Mouse (Mus musculus) olfactory bulb, adult 2 months (tissue): Measurements from ENCODE around the gene Prickle1. TPM values are rescaled to one million over a fixed set of nuclear protein-coding genes. Genes with fewer than 3 reads are reported as not detected.

Experiments used
- H3K27ac ChIP-seq: fragments of 200-500 bp; 2 replicates; pipeline ENCODE4 v1.5.1; 2012; ENCODE audit warnings: low read depth, low read length; ENCODE audit not compliant: insufficient read depth
- H3K4me1 ChIP-seq: fragments of 200-500 bp; 2 replicates; pipeline ENCODE4 v1.6.1; 2012; ENCODE audit warnings: low read length; ENCODE audit not compliant: control insufficient read depth, insufficient read depth
- H3K4me3 ChIP-seq: fragments of 200-500 bp; 2 replicates; pipeline ENCODE4 v1.5.1; 2012; ENCODE audit warnings: mild to moderate bottlenecking, low read depth, low read length, moderate library complexity; ENCODE audit not compliant: insufficient read depth
- CTCF ChIP-seq: fragments of 200-500 bp; IDR thresholded peaks from 2 replicates; pipeline ENCODE4 v1.5.1; 2012; ENCODE audit warnings: low read depth, mild to moderate bottlenecking, low read length, moderate library complexity; ENCODE audit not compliant: insufficient read depth
- POLR2A ChIP-seq: fragments of 200-500 bp; IDR thresholded peaks from 2 replicates; pipeline ENCODE4 v1.6.1; 2012; ENCODE audit warnings: mild to moderate bottlenecking, low read depth, low read length, moderate library complexity; ENCODE audit not compliant: insufficient read depth
- WGBS: fragments of 180-500 bp; shearing (Covaris S2); methylation state at CpG from one replicate; pipeline ENCODE4 v1.1.7; 2018; 5-methylcytosine and 5-hydroxymethylcytosine counted together
- polyA plus RNA-seq: library from polyadenylated mRNA; stranded (reverse); fragments of >200 nt; gene quantifications from 2 replicates; pipeline ENCODE4 v1.2.4, GENCODE M21; 2012; ENCODE audit warnings: low replicate concordance; ENCODE audit not compliant: missing spikeins, insufficient read depth, insufficient read length

Prickle1 gene
- polyA plus RNA-seq, 1 experiment = not detected

DNA sequence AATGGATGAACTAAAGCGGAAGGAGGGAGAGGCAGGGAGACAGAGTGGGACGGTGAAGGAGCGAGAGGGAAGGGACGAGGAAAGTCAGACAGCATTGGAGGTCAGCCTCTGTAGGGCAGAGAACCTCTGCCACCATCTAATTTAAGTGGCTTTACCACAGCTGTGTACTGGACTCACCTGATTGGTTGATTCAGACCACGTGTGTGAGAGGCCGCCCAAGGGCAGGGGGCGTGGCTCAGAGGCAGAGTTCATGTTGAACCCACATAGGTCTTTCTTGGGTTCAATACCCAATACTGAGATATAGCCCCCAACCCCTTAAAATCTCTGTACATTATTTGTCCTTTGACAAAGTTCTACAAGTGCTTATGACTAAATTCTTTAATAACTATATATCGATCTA lies 8.0 kb downstream of the Prickle1 start:
- peaks cover 17% of the 10 kb centered on the region for H3K4me1 ChIP-seq
- WGBS = 83% methylated on average over 8 of the region's 8 CpGs
- no peak for TF ChIP-seq POLR2A
- no peak for TF ChIP-seq CTCF
- no peak overlapping the region for H3K4me3 ChIP-seq
- no peak overlapping the region for H3K27ac ChIP-seq

DNA sequence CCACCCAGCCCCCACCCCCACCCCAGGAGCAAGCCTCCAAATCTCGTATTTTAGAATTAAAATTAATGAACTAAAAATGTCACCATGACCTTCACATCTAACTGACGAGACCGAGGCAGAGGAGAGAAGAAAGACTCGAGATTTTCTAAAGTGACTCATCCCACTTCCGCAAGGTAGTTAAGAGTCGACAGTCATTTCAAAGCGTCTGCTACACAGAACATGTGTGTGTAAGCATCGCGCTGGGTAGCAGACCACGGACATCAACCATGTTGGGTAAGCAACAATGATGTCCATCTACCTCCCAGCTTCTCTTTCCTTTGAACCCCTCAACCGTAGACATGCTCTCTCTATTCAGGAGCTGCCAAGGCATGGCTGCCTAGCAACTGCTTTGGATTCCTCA lies 12.6 kb downstream of the Prickle1 start:
- TF ChIP-seq CTCF (no peak), POLR2A (no peak)
- Histone ChIP-seq H3K27ac (no peak overlapping the region), H3K4me1 (peaks cover 12% of the 10 kb centered on the region), H3K4me3 (no peak overlapping the region)
- 67% methylated on average over 11 of the region's 11 CpGs for WGBS

DNA sequence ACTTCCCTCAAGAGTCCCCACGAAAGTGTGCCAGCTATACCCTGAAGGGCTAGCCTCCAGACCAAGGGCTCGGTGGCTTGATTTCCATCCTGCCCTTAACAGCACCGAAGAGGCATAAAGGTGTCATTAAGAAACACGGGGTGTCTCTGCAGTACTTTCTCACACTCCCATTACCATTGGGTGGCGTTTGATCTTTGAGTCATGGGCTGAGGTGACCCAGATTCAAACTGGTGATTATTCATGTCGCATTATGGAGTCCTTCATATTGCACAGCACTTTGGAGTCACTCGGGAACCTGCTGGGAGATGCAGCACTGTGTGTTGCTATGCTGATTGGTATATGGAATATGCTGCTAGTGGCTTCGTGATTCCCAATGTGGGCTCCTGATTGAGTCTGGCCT lies 14.0 kb downstream of the Prickle1 start:
- Histone ChIP-seq H3K4me3 (no peak overlapping the region), H3K27ac (no peak overlapping the region), H3K4me1 (peaks cover 10% of the 10 kb centered on the region)
- WGBS = 62% methylated on average over 8 of the region's 8 CpGs
- TF ChIP-seq CTCF (no peak), POLR2A (no peak)

GRCm38 (mm10) chr15:93579899-93580298 lies 15.8 kb downstream of the Prickle1 start:
- 42% methylated on average over 9 of the region's 9 CpGs for WGBS
- Histone ChIP-seq H3K4me3 (no peak overlapping the region), H3K4me1 (peaks cover 14% of the 10 kb centered on the region), H3K27ac (no peak overlapping the region)
- no peak for TF ChIP-seq CTCF
- TF ChIP-seq POLR2A = no peak

DNA sequence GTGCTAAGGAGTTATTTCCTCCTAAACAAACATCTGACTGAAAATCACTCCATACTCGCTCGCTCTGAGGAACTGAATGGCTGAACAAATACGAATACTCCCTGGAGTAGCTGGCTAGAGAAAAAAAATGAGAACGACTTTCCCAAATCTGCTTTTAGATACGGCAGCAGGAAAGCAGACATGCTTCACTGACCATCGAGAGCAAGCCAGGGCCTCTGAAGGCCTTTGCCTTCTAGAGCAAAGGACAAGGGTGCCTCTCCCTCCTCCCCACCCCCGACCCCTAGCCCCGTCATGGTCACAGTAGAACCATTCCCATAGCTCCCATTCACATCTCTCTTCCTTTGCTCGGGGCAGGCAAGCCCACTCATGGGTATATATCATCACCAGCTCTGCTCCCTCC lies 16.6 kb downstream of the Prickle1 start:
- Histone ChIP-seq H3K27ac (no peak overlapping the region), H3K4me1 (peaks cover 14% of the 10 kb centered on the region), H3K4me3 (no peak overlapping the region)
- TF ChIP-seq POLR2A (no peak), CTCF (no peak)
- WGBS = 86% methylated on average over 9 of the region's 9 CpGs

DNA sequence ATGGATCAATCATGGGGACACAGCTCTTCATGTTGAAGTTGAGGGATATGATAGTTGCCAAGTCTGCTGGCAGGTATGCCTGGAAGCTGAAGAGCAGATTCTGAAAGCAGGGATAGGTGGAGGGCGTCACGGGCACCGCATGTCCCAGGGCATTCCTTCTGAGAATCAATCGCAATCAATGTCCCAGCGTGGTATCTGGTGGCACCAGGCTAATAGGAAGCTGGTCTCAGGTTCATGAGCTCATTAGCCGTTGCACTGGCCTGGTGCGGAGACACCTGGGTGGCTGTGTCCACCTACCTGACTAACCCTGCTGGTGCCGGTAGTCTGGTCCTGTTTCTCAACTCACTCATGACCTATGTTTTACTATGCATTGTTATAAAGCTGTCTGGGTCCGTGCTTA lies 19.3 kb downstream of the Prickle1 start:
- 84% methylated on average over 9 of the region's 9 CpGs for WGBS
- H3K27ac ChIP-seq = no peak overlapping the region
- H3K4me3 ChIP-seq = no peak overlapping the region
- TF ChIP-seq CTCF = no peak
- TF ChIP-seq POLR2A = no peak
- peaks cover 11% of the 10 kb centered on the region for H3K4me1 ChIP-seq

DNA sequence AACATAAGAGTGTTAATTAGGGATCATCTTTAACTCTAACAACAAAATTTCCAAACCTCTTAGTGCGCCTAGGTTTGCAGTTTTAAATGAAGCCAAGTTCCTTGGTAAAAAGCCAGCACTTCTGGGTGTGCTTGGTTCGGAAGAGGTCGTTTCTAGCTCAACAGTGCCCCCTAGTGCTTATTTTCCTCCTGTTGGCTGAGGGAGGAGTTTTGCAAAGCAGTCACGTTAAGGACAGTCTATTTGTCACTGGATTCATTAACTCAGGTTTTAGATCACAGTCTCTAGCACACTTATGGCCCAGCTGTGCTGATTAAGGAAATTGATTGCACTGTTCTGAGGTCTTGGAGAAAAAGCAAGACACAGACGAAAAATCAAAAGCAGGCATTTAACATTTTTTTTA lies 19.8 kb downstream of the Prickle1 start:
- Histone ChIP-seq H3K4me3 (no peak overlapping the region), H3K4me1 (peaks cover 8% of the 10 kb centered on the region), H3K27ac (no peak overlapping the region)
- TF ChIP-seq POLR2A (no peak), CTCF (no peak)
- 14% methylated on average over 5 of the region's 5 CpGs for WGBS

DNA sequence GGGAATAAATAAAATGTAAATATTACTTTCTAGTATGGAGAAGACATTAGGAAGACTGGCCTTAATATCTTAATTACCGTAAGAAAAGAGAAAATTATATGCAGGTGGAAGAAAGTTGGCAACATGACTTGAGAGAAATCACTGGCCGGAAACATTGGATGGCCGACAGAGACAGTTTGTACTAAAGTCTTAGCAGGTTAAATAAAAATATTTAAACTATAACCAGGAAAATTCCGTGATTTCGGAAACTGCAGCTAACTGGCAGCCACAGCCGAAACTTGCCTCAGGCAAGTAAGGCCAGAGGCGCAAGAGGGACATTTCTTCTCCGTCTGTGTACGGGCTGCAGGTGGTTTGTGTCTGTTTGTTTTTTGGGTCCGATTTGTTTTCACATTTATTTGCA lies 22.8 kb downstream of the Prickle1 start:
- no peak for TF ChIP-seq POLR2A
- no peak for TF ChIP-seq CTCF
- Histone ChIP-seq H3K27ac (no peak overlapping the region), H3K4me3 (no peak overlapping the region), H3K4me1 (peaks cover 10% of the 10 kb centered on the region)
- 88% methylated on average over 10 of the region's 10 CpGs for WGBS

- H3K4me3 ChIP-seq = no peak overlapping the region
- H3K4me1 ChIP-seq = peaks cover 10% of the 10 kb centered on the region
- no peak overlapping the region for H3K27ac ChIP-seq
- TF ChIP-seq POLR2A = no peak
- no peak for TF ChIP-seq CTCF
- WGBS = 82% methylated on average over 11 of the region's 11 CpGs
Observed at GRCm38 (mm10) chr15:93570881-93571495, 24.7 kb downstream of the Prickle1 start.

GRCm38 (mm10) chr15:93568911-93569310 lies 26.8 kb downstream of the Prickle1 start:
- WGBS = 67% methylated on average over 3 of the region's 3 CpGs
- no peak for TF ChIP-seq CTCF

More at GRCm38 (mm10) chr15:93568911-93569310, 26.8 kb downstream of the Prickle1 start:
- H3K4me1 ChIP-seq = peaks cover 10% of the 10 kb centered on the region
- H3K27ac ChIP-seq = no peak overlapping the region
- H3K4me3 ChIP-seq = no peak overlapping the region
